Mouse (Mus musculus) thymus, adult 2 months (tissue): Measurements from ENCODE around the gene Trim28.

Source experiments
- CTCF ChIP-seq: fragments of 200-500 bp; IDR thresholded peaks from 2 replicates; pipeline ENCODE4 v1.5.1; 2012; ENCODE audit warnings: mild to moderate bottlenecking, control low read depth, low read length, moderate library complexity, borderline replicate concordance; ENCODE audit not compliant: control insufficient read depth, poor library complexity, insufficient read depth; ENCODE audit errors: extremely low read depth
- POLR2A ChIP-seq: fragments of 200-500 bp; IDR thresholded peaks from 2 replicates; pipeline ENCODE4 v1.6.1; 2012; ENCODE audit warnings: mild to moderate bottlenecking, low read length, control low read depth, moderate library complexity; ENCODE audit not compliant: control insufficient read depth, poor library complexity, insufficient read depth; ENCODE audit errors: extremely low read depth

GRCm38 (mm10) chr7:12995862-12996261 is 3.1 kb upstream of the Trim28 start:
- TF ChIP-seq POLR2A (no peak), CTCF (no peak)
